Mouse (Mus musculus) C2C12 (cell line): ENCODE measurements around the gene Ercc8. TPM values are rescaled to one million over a fixed set of nuclear protein-coding genes. Genes with fewer than 3 reads are reported as not detected.

ENCODE experiments used
- H3K27me3 ChIP-seq: one replicate; pipeline ENCODE4 v1.6.1; 2011; ENCODE audit not compliant: control insufficient read depth, insufficient read depth, insufficient read length
- H3K36me3 ChIP-seq: one replicate; pipeline ENCODE4 v1.6.1; 2011; ENCODE audit not compliant: control insufficient read depth, insufficient read depth
- H3K4me3 ChIP-seq: one replicate; pipeline ENCODE4 v1.5.1; 2011; ENCODE audit warnings: mild to moderate bottlenecking, control low read depth; ENCODE audit not compliant: poor library complexity, insufficient read depth, severe bottlenecking
- H3K79me2 ChIP-seq: one replicate; pipeline ENCODE4 v1.6.1; 2011; ENCODE audit not compliant: control insufficient read depth, insufficient read depth
- H3K79me3 ChIP-seq: one replicate; pipeline ENCODE4 v1.6.1; 2011; ENCODE audit warnings: low read depth, control low read depth
- H3ac ChIP-seq: one replicate; pipeline ENCODE3; 2011; ENCODE audit warnings: low read depth; ENCODE audit not compliant: control insufficient read depth, insufficient read length
- CEBPB ChIP-seq: IDR thresholded peaks from one replicate; pipeline ENCODE4 v1.6.1; 2011; ENCODE audit warnings: low read depth, mild to moderate bottlenecking, control low read depth, moderate library complexity
- CTCF ChIP-seq: IDR thresholded peaks from one replicate; pipeline ENCODE4 v1.5.1; 2011; ENCODE audit not compliant: control insufficient read depth, insufficient read depth, insufficient read length
- FOSL1 ChIP-seq: IDR thresholded peaks from one replicate; pipeline ENCODE4 v1.8.0; 2011; ENCODE audit warnings: mild to moderate bottlenecking, low read length; ENCODE audit not compliant: poor library complexity, insufficient read depth, severe bottlenecking
- MAX ChIP-seq: IDR thresholded peaks from one replicate; pipeline ENCODE4 v1.6.1; 2011; ENCODE audit warnings: mild to moderate bottlenecking, control low read depth
- MYOD1 ChIP-seq: IDR thresholded peaks from one replicate; pipeline ENCODE4 v1.6.1; 2011; ENCODE audit warnings: low read depth; ENCODE audit not compliant: control insufficient read depth, insufficient read length
- MYOG ChIP-seq: IDR thresholded peaks from one replicate; pipeline ENCODE4 v1.6.1; 2011; ENCODE audit not compliant: control insufficient read depth, insufficient read length; ENCODE audit errors: extremely low read depth
- USF1 ChIP-seq: IDR thresholded peaks from one replicate; pipeline ENCODE4 v1.6.1; 2011; ENCODE audit warnings: low read depth, mild to moderate bottlenecking, control low read depth, moderate library complexity
- polyA plus RNA-seq: library from polyadenylated mRNA; unstranded; fragments of >200 nt; fragmentation: generic; extraction: Trizol; gene quantifications from one replicate; pipeline ENCODE4 v1.2.1, GENCODE M21; 2012; ENCODE audit warnings: missing spikeins

The Ercc8 gene
- polyA plus RNA-seq, 1 experiment: 6.7 TPM

DNA sequence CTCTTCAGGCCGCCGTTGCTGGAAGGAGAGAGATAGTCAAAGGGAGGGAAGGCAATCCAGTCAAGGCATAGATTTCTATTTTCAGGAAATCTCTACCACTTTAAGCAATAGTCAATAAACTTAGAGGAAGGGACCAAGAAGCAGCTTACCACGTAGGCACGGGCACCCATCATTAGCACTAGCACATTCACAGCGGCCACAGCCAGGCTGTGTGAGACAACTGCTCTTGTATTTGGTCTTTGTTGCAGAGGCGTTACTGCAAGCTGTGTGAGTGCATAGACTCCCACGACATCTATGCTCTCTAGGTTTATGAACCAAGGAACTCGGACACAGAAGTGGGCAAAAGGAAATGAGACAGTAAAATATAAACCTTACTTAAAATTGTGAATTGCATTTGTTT lies 14.4 kb upstream of the Ercc8 start:
- H3K27me3 ChIP-seq: no peaks in the 10 kb centered on the region
- H3K4me3 ChIP-seq: no peak overlapping the region
- H3K79me2 ChIP-seq: peaks cover 41% of the 10 kb centered on the region
- no peak overlapping the region for H3ac ChIP-seq
- no peak for TF ChIP-seq CTCF
- TF ChIP-seq MAX: no peak
- no peak for TF ChIP-seq MYOG
- no peak for TF ChIP-seq FOSL1
- TF ChIP-seq CEBPB: no peak
- TF ChIP-seq MYOD1: no peak
- TF ChIP-seq USF1: no peak
- H3K36me3 ChIP-seq: no peaks in the 10 kb centered on the region
- peaks cover under 1% of the 10 kb centered on the region for H3K79me3 ChIP-seq

GRCm38 (mm10) chr13:108151782-108152181 lies 6.7 kb upstream of the Ercc8 start:
- Histone ChIP-seq H3K79me2 (peaks cover 73% of the 10 kb centered on the region), H3K79me3 (peaks cover 15% of the 10 kb centered on the region), H3ac (no peak overlapping the region), H3K27me3 (no peaks in the 10 kb centered on the region), H3K4me3 (no peak overlapping the region), H3K36me3 (no peaks in the 10 kb centered on the region)
- peak; percentile 1 for TF ChIP-seq CTCF
- no peak for TF ChIP-seq MAX

GRCm38 (mm10) chr13:108152650-108153372 lies 5.7 kb upstream of the Ercc8 start:
- Histone ChIP-seq H3K27me3 (no peaks in the 10 kb centered on the region), H3K79me3 (peaks cover 22% of the 10 kb centered on the region), H3ac (no peak overlapping the region), H3K4me3 (no peak overlapping the region), H3K79me2 (peaks cover 73% of the 10 kb centered on the region), H3K36me3 (no peaks in the 10 kb centered on the region)
- TF ChIP-seq USF1 (no peak), CEBPB (no peak), CTCF (peak; percentile 3)

- Histone ChIP-seq H3K79me2 (peaks cover 81% of the 10 kb centered on the region), H3K4me3 (no peak overlapping the region), H3K36me3 (peaks cover 7% of the 10 kb centered on the region), H3K27me3 (no peaks in the 10 kb centered on the region), H3K79me3 (peaks cover 18% of the 10 kb centered on the region), H3ac (no peak overlapping the region)
- no peak for TF ChIP-seq MYOG
- TF ChIP-seq MAX: no peak
- no peak for TF ChIP-seq FOSL1
- no peak for TF ChIP-seq CTCF
- TF ChIP-seq CEBPB: no peak
- no peak for TF ChIP-seq USF1
- no peak for TF ChIP-seq MYOD1
Measured at GRCm38 (mm10) chr13:108157156-108157555, 1.4 kb upstream of the Ercc8 start.

- Histone ChIP-seq H3K79me2 (peaks cover 74% of the 10 kb centered on the region), H3ac (peak overlapping the region; percentile 79), H3K4me3 (peak overlapping the region; percentile 68), H3K79me3 (peaks cover 18% of the 10 kb centered on the region), H3K36me3 (peaks cover 8% of the 10 kb centered on the region), H3K27me3 (no peaks in the 10 kb centered on the region)
- TF ChIP-seq MYOD1 (no peak), MYOG (no peak), USF1 (no peak)
Measured at GRCm38 (mm10) chr13:108157732-108158464, 633 bp upstream of the Ercc8 start.

DNA sequence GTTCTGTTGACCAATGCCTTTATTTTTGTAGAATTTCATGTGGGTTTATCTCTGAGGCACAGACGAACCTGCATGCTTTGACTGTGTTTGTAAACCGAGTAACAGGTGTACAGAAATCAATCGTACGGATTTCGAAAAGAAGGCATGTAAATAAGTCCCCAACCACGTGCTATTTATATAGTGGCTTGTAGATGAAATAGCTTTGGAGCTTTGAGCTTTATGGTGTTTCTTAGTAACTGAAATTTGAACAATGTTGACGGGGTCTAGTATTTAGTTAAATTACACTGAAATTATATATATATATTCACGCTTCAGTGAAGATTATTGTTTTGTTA lies 677 bp downstream of the Ercc8 start:
- no peaks in the 10 kb centered on the region for H3K27me3 ChIP-seq
- H3K4me3 ChIP-seq: peak overlapping the region; percentile 68
- peaks cover 67% of the 10 kb centered on the region for H3K79me2 ChIP-seq
- TF ChIP-seq MYOD1: no peak
- no peak for TF ChIP-seq MAX
- no peak for TF ChIP-seq USF1
- TF ChIP-seq CEBPB: no peak
- TF ChIP-seq CTCF: no peak
- no peak for TF ChIP-seq MYOG
- TF ChIP-seq FOSL1: no peak
- H3K79me3 ChIP-seq: peaks cover 18% of the 10 kb centered on the region
- H3ac ChIP-seq: peak overlapping the region; percentile 78
- H3K36me3 ChIP-seq: peaks cover 13% of the 10 kb centered on the region
